Mouse (Mus musculus): ENCODE data around the gene Tmem255a.

DNA sequence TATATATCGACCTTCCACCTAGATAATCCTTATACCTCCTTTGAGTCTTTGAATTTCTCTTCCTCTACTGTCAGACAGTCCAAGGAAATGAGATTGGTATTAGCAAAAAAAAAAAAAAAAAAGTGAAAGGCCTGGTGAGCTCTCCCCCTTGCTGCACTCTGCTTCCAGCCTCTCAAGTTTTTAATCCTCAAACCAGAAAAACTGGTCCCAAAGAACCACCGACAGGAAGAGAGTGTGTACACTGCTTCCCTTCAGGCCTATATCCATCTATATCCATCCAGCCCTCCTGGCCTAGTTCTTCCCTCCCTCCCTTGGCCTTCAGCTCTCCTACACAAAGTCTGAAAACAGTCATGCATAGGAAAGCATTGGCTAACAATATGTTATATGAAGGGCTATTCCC, 29.5 kb downstream of the Tmem255a start:
- TF ChIP-seq POLR2A (IDR thresholded peaks at IDR 0.05; ENCODE audit: insufficient read length, low read depth) (no peak), MYOG (IDR thresholded peaks at IDR 0.05; ENCODE audit: control insufficient read depth in 1 of 3, insufficient read depth in 1 of 3, insufficient read length in 2 of 3, low read depth in 2 of 3) (no peak), E2F4 (IDR thresholded peaks at IDR 0.05; ENCODE audit: insufficient read depth) (no peak), MAX (IDR thresholded peaks at IDR 0.05; ENCODE audit: low read depth) (no peak), TCF12 (IDR thresholded peaks at IDR 0.05; ENCODE audit: insufficient read depth, poor library complexity, severe bottlenecking) (no peak), MYOD1 (IDR thresholded peaks at IDR 0.05; ENCODE audit: control insufficient read depth in 1 of 3, insufficient read length in 2 of 3, low read depth in 2 of 3) (no peak), USF1 (IDR thresholded peaks at IDR 0.05; ENCODE audit: low read depth) (no peak), CEBPB (IDR thresholded peaks at IDR 0.05; ENCODE audit: insufficient read depth, poor library complexity, severe bottlenecking) (no peak), REST (IDR thresholded peaks at IDR 0.05; ENCODE audit: insufficient read depth, insufficient read length) (no peak)

Data from myocyte (in vitro differentiated cells).